Mouse (Mus musculus) liver, adult (tissue): Measurements from ENCODE around the gene Rab13.

Experiments used
- GATA4 ChIP-seq: IDR thresholded peaks from 2 replicates; pipeline ENCODE4 v1.6.1; 2014; ENCODE audit warnings: mild to moderate bottlenecking, low read length; ENCODE audit not compliant: insufficient replicate concordance

The Rab13 gene

DNA sequence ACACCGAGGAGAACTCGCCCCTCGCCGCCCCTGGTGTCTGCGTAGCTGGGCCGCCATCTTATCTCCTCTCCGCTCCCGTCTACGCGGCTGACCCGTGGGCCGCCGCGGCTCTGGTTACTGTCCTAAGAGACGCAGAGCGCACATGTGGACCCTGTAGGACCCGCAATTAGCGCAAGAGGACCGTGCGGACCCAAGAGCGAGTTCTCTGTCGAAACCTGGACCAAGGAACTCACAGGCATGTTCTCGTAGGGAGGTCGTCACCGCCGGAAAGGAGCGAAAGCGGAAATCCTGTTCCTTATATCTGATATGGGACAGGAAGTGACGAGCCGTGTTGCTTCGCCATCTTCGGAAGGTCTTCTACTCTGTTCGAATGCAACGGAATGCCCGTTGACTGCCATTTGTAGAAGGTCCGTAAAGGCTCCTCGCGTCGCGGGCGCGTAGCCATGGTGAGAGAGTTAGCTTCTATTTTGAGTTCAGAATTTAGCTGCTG is at the start of gene Rab13, which contains the start of gene Rps27:
Gene Rab13 (plus strand): TSS at position 319 of the 490 bp plus-strand sequence.
Gene Rps27 (minus strand): TSS at position 275 of the 490 bp plus-strand sequence.
- peak; percentile 73; the same call in 1 of the 2 replicates for TF ChIP-seq GATA4

DNA sequence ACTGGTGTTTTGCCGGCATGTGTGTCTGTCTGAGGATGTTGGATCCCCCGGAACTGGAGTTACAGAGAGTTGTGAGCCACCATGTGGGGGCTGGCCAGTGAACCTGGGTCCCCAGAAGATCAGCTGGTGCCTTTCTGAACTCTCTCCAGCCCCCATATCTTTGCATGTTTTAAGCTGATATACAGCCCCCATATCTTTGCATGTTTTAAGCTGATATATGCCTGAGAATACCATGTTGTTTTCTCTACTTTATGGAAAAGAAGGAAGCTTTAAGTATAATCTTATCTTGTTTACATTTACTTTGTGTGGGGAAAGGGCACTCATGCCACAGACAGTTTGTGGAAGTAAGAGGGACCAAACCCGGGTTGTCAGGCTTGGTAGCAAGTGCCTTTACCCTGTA is 33.9 kb upstream of the Rab13 start:
- TF ChIP-seq GATA4 = no peak

DNA sequence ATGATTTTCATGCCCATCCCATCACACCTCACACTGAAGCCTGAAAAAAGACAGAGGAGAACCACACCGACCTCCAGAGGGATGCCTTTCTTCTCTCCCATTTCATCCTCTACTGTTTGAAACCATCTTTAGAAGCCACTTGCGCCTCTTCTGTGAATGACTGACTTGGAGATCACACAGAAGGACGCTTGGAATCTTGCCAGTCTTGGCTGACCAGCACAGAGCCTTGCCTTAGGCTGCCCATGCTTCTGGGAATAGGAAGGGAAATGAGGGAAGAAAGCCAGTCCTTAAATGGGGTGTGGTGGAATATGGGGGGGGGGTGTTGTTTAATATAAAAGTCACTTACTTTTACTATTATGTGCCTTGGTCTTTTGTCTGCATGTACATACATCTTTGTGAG is 29.9 kb upstream of the Rab13 start:
- TF ChIP-seq GATA4 = no peak

DNA sequence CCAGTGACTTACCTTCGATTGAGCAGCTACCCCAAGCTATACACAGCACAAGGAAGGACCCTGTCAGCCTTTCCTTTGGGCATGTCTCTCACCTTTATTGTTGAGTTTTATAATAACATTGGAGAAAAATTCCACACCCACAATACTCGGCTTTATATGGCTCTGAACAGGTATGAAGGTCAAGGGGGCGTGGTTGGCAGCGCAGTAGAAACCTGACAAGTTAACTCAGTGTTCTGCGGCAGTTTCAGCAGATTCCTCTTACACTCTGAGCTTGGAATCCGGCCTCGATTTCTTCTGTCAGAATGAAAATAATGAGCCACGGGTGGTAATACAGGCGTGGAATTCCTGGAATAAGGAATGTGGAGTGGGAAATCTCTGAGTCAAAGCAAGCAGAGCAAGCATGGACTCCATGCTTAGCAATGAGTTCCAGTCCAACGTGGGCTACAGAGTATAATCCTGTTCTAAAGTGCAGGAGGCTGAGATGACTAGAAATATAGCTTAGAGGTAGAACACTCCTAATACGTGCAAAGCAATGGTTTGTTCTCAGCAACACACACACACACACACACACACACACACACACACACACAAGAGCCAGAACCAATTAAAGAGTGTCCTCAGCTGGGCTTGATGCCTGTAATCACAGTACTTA is 22.5 kb upstream of the Rab13 start:
- TF ChIP-seq GATA4 = no peak

DNA sequence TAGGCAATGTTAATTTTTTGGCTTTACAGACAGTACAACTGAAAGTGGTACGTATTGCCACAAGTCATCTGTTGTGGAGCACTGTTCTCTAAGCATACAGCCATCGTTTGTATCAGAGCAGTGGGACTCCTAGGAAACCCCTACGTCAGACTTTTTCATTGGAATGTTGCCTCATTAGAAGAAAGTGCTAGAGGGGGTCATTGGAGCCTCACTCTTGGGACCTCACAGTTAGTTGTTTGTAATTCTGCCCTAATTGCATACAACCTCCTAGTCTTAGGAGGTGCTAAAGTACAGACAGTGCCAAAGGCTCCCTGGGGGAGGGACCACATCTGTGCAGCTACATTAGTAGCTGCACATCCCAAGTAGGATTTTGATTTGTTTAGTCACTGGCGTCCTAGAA is 18.7 kb upstream of the Rab13 start:
- TF ChIP-seq GATA4 = no peak

DNA sequence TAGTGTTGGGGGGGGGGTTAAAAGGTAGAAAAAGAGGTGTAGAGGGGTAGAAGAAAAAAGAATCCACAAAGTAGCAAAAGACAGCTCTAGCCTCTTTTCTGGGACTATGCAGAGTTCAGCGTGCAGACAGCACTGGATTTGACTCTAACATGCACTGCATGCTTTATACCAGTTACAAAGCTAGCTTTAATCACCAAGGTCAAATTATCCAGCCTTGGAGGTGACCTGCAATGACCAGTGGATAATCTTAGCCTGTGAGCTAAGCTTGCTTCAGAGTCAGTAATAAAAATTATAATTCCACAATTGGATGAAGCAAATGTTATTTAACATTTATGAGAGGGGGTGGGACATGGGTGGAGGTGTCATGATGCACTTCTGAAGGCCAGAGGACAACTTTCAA is 17.9 kb upstream of the Rab13 start:
- no peak for TF ChIP-seq GATA4

DNA sequence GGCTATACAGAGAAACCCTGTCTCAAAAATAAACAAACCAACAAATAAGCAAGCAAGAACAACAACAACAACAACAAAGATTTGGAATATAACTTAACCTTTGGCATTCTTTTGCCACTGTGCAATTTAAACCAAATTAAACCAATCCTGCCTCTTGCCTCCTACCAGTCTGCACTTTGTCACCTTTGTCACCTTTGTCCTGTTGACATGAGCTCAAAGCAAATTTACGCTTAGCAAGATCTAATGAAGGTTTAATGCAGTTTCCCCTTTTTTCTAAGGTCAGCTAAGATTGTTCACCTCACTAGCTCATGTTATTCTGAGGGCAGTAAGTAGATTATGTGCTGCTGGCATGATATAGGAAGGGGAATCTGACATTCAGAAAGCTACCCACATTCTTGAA is 15.9 kb upstream of the Rab13 start:
- TF ChIP-seq GATA4 = no peak

DNA sequence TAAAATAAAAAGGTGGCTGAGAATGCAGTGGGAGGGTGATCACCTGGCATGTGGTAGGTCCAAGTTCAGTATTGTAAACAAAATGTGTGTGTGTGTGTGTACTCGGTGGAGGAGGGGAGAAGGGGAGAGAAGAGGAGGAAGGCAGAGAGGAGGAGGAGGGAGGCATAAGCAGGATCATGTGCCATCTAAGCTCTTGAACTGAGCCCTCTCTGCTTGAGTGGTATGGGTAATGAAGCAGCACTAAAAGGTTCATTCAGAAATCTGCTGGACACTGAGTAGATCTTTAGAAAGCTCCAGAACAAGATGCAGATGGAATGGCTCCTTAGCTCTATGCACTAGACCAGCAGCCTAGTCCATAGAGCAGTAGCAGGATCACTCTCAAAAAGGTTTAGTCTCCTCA is 10.6 kb upstream of the Rab13 start:
- TF ChIP-seq GATA4 = no peak

DNA sequence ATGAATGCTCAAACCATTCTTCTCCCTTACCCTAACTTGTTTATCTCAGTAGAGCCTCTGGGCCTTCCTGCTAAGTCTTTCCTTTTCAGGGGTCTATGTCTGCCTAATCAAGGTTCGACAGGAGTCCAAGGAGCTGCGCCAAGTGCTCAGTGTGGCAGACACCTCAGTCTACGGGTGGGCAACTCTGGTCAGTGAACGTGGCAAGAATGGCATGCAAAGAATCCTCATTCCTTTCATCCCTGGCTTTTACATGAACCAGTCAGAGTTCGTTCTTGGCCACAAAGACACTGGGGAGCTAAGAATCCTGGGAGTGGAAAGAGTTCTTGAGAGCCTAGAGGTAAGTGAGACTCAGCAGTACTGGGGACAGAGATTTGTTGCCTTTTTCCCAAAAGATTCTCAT is 9.9 kb upstream of the Rab13 start:
- TF ChIP-seq GATA4 = no peak

DNA sequence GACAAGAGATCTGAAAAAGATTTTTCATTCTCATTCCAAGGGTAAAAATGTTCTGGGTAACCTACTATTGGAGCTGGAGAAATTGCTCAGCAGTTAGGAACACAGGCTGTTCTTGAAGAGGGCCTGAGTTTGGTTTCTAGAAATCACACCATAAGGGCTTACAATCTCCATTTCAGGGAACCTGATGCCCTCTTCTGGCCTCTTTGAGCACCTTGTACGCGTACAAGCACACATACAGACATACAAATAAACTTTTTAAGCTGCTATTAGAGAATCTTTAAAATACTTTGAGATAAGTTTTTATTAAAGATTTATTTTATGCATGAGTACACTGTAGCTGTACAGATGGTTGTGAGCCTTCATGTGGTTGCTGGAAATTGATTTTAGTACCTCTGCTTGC is 8.9 kb upstream of the Rab13 start:
- no peak for TF ChIP-seq GATA4

DNA sequence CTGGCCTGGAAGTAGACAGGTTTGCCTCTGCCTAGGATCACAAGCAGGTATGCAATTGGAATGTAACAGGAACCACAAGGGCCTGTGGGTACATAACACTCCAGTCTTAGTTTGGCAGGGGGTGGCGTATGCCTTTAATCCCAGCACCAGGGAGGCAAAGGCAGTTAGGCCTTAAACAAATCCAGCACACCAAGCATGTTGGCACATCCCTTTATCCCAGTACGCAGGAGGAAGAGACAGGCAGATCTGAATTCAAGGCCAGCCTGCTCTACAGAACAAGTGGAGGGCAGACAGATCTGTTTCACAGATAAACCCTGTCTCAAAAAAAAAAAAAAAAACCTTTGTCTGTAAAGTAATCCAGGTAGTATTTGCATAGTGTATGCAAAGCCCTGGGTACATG is 4.8 kb upstream of the Rab13 start:
- TF ChIP-seq GATA4 = no peak

DNA sequence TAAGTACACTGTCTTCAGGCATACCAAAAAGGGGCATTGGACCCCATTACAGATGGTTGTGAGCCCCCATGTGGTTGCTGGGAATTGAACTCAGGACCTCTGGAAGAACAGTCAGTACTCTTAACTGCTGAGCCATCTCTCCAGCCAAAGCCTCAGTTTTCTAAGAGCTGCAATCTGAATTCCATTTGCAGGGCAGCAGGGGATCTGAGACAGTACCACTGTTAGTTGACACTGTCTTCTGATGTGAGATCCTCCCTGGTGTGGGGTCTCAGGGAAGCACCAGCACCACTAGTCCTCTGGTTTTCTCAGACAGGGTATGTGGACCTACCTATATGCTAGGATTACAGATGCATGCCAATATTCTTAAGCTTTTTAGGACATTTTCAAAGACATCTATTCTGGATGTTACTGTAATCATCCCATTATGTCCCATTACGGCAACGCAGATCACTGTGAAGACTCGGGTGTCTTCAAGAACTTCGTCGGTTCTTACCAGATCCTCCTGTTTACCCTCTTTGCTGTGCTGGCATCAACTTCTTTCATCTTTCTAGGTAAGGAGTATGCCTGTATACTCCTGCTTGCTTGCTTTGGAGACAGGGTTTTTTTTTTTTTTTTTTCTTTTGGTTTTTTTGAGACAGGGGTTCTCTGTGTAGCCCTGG is 3.5 kb upstream of the Rab13 start:
- no peak for TF ChIP-seq GATA4

DNA sequence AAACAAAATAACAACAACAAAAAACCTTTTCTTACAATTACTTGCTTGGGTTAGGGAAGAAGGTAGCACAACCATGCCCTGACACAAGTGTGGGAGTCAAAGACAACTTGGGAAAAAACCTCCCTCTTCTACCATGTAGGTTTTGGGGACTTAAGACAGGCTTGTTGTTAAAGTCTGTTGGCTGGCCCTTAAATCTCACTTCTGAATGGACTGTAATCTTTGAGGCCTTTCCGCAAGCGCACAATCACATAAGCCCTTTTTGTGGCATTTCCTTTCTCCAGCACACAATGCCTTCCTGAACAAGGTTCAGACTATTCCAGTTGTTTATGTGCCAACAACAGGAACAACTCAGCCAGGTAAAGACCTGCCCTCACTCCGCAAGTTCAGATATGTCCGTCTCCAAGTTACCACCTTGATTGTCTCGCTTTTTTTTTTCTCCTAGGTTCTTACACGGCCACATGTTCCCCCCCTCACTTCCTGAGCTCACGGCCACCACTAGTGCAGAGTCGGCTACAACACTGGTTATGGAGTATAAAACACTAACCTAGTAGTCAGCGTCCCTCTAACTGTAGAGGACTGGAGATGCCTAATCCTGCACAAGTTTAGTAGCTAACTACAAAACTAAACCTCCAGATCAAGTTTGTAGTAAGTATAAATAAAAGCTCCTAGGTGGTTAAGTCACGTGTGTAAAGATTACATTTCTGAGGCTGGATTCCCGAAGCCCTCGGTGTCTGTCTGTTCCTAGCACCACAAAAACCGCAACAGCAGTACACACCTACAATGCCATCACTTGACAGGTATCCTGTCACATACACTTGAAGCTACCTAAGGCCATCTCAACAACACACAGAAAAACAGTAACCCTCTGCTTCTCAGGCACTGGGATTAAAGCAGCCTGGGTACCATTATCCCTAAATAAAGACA is 1.8 kb upstream of the Rab13 start:
- TF ChIP-seq GATA4 = peak; percentile 67

DNA sequence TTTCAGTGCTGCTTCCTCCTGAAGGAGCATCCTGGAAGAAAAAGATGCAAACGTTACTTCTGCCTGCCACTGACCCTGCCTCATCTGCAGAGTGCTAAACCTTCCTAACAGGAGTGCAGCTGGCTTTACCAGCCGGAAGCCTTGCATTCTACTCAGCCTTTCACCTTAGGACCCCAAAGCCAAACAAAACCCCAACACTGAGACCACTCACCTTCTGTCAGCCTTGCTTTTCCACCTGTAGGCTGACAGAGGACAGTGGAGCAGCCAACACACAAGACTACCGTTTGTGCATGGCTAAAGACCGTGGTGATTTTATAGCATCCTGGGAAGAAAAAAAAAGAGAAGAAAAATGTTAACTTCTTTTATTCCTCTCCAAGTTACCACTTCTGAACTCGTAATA is 772 bp upstream of the Rab13 start:
- no peak for TF ChIP-seq GATA4

DNA sequence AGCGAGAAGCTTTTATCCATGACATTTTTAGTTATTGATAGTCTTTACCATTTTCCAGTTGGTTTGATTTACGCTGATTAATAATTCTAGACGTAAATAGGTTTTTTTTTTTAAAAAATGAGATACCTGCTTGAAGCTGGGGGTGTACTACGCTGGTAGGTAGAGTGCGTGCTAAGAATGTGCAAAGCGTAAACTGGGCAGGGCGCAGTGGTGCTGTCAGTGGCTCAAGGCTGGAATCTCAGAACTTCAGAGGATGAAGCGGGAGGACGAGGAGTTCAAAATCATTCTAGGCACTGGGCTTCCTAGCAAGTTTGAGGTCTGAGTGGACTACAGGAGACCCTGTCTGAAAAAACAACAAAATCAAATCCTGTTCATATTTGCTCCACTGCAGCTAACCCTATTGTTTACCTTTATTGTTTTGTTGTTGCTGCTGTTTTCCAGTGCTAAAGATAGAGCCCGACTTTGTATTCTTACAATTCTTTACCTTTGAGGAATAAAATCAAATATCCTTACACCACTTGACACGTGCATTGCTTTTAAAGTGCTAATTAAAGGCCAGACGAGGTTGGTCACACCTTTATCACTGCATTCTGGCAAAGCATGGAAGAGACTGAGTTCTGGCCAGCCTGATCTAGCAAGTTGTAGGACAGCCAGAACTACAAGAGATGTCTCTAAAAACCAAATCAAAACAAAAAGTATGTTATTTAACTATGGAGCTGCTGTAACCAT is 625 bp downstream of the Rab13 start:
- TF ChIP-seq GATA4 = no peak
